Mouse (Mus musculus) adipocyte (in vitro differentiated cells): ENCODE measurements at regions not wholly inside any gene's neighbourhood (a gene's known extent, or its start where the extent isn't known, plus 50 kb on each side); places are given as distances from the start of the nearest gene placed in this dataset.

Source experiments
- DNase-seq: peaks from one replicate; pipeline ENCODE4 v3.0.0-alpha.2; 2016; ENCODE audit warnings: low spot score

DNA sequence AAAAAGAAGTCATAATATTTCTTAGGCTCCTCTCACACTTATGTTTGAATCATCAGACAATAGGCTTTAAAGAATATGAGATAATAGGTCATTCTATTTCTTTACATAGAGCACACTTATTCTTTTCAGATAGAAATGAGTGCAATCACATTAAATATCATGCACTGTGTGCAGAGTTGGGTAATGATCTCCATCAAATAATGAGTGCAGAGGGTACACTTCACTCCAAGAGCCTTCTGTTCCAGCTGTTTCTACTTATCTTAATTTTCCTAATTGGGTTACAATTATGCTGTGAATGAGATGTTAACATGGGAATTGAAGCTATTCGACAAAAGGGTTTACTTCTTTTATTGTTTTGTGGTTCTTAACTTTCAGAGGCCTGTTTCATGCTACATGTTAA lies 707.5 kb upstream of the Mdga2 start:
- DNase-seq, result no peak

DNA sequence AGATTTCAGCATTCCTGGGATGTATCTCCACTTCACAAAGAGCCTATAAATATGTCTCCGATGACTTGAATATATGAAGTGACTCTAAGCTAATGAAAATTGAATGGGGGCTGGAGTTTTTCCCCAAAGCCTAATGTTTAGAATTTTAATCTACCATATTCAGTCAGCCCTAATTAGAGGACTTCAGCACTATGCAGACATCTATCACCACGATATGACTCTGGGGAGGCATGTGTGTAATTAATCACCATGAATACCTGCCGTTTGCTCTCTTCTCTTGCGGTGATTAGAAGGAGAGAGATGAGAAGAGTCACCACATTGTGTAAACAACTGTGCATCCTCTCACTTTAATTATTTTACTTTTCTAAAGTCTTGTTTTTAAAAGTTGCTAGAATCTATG lies 692.3 kb upstream of the Mdga2 start:
- no peak for DNase-seq

DNA sequence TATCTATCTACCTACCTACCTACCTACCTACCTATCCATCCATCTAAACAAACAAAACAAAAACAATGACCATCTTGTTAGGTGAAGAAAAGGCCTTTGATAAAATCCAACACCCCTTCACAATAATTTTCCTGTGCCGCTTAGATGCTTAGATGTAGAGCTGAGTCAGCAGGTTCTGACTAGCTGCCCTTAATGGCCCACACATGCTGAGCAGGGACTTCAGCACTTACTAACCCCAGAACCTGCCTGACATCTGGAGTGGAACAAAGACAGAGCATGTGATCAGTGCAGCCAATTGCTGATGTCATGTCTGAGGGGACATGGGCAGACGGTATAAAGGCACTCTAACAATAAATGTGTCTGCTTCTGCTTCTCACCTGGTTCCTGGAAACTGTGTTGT lies 664.9 kb upstream of the Mdga2 start:
- no peak for DNase-seq

DNA sequence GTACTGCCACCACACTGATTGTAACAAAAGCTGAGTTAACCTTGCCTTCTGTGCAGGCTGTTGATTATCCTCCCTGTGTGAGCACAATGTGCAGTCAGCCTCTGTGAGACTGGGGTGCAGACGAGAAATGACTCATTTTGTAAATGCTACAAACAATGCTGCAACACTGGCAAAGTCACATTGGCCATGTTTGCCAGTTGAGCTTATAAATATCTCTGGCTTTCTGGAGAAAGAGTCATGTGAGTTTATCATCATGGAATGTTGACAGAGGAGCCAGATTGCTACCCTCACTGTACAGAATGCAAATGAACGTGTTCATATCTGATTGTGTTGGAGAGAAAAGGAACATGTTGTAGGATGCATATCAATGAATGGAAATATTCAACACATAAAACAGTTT lies 640.3 kb upstream of the Mdga2 start:
- DNase-seq, result peak; percentile 63

DNA sequence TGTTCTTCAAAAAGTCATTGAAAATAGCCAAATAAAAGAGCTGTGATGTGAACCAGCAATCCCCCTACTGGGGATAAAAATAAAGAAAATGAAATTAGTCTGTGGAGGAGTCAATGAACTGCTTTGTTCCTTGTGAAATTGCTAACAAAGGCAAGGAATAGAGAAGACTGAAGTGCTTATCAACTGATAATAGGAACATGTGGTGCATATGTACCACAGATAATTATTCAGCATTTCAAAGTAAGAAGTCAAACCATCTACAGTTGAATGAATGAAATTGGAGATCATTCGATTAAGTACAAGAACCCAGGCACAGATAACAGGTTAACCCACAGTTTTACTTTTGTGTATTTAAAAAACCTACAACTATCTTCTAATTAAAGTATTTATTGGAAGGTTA lies 638.4 kb upstream of the Mdga2 start:
- DNase-seq, result no peak

DNA sequence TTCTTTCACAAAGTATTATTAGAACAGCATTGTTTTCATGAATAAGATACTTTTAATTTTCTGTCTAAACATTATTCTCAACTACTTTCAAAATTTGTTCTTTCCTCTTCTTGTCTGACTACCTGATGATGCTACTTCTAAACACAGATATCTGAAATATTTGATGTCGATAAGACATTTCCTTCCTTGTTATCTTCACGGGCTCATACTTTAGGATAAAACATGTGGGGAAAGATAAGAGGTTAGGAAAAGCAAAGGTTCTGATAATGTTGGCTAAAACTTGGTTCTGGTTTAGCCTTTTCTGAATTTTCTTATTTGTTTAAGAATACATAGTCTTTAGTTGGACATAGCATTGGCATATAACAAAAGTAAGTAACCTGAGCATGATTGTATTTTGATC lies 630.3 kb upstream of the Mdga2 start:
- DNase-seq, result no peak

DNA sequence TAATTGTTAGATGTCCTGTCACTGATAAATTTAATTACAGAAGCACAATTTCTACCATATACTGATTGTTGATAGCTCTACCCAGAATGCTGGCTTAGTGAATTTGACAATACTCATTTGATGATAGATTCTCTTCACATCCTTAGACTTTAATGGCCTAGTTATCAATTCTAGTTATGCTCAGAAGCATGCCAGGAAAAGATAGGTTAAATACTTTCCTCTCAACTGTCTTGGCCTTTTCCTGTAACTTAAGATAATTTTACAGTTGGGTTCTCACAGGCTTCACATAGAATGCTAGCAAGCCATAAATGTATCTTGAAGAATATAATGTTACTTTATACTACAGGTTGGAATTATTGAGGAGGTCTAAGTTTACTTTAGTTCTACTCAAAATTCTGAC lies 625.2 kb upstream of the Mdga2 start:
- DNase-seq, result no peak

DNA sequence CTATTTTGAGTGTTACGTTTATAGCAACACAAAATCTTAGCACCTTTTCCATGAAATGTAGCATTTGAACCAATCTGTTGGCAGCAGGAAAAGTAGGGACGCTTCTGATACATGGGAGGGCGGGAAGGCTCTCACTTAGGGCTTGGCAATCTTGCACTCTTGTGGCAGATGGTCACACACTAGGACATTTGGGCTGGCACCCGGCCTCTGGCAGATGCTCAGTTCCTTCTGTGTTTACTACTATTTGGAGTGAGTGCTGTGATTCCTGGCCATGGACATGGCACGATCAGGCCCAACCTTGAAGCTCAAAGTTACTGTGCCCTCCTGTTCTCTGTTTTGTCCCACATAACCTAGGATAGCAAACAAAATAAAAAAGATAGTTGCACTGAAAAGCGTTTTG lies 581.9 kb upstream of the Mdga2 start:
- no peak for DNase-seq

DNA sequence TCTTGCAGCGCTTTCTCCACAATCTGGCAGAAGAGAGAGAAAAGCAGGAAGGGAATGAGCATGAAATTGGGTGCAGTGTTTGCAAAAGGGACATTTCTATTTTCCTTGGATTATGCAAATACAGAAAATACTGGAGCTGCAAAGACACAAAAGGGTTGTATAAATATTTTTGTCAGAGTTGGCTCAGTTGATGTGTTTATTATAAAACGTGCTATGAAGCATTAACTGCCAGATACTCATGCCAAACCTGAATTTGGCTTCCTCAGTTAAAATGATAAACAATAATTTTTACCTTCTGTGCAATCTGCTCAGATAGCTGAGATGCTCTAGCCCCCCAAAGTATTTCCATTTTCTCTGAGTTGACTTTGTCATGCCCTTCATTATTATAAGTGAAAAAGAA lies 577.4 kb upstream of the Mdga2 start:
- DNase-seq, result no peak
